Mouse (Mus musculus) spleen, adult 2 months (tissue): ENCODE results near the gene Chrnb1.

ENCODE experiments used
- CTCF ChIP-seq: fragments of 200-500 bp; IDR thresholded peaks from 2 replicates; pipeline ENCODE4 v1.5.1; 2011; ENCODE audit warnings: mild to moderate bottlenecking, inconsistent platforms; ENCODE audit not compliant: insufficient read depth, insufficient read length, insufficient replicate concordance; ENCODE audit errors: extremely low read depth
- POLR2A ChIP-seq: fragments of 200-500 bp; IDR thresholded peaks from 2 replicates; pipeline ENCODE4 v1.6.1; 2011; ENCODE audit warnings: low read depth, low read length, inconsistent platforms

GRCm38 (mm10) chr11:69760160-69760900, 35.4 kb downstream of the Chrnb1 start:
- TF ChIP-seq CTCF: no peak
- no peak for TF ChIP-seq POLR2A
